Mouse (Mus musculus) forebrain, embryonic 10.5 days (tissue): ENCODE results near the gene Ccnt2. TPM values are rescaled to one million over a fixed set of nuclear protein-coding genes. Genes with fewer than 3 reads are reported as not detected.

Source experiments
- DNase-seq: peaks from one replicate; pipeline ENCODE4 v3.0.0-alpha.2; 2017; ENCODE audit warnings: low spot score; ENCODE audit errors: extremely low spot score
- H3K27ac ChIP-seq: fragments of 300-500 bp; sonication (generic); 2 replicates; pipeline ENCODE4 v1.5.1; 2016; ENCODE audit warnings: mild to moderate bottlenecking
- H3K27me3 ChIP-seq: fragments of 300-500 bp; sonication (generic); 2 replicates; pipeline ENCODE4 v1.6.1; 2016; ENCODE audit warnings: mild to moderate bottlenecking; ENCODE audit not compliant: poor library complexity, severe bottlenecking
- H3K36me3 ChIP-seq: fragments of 300-500 bp; sonication (generic); replicated peaks from 2 replicates; pipeline ENCODE4 v1.6.1; 2016; ENCODE audit warnings: mild to moderate bottlenecking, moderate library complexity
- H3K4me1 ChIP-seq: fragments of 300-500 bp; sonication (generic); 2 replicates; pipeline ENCODE4 v1.6.1; 2016
- H3K4me3 ChIP-seq: fragments of 300-500 bp; sonication (generic); 2 replicates; pipeline ENCODE4 v1.5.1; 2016; ENCODE audit warnings: mild to moderate bottlenecking, moderate library complexity
- H3K9me3 ChIP-seq: fragments of 300-500 bp; sonication (generic); 2 replicates; pipeline ENCODE4 v1.6.1; 2016; ENCODE audit warnings: mild to moderate bottlenecking, moderate library complexity
- WGBS: fragments of 180-500 bp; shearing (Covaris S2); methylation state at CpG from one replicate; pipeline ENCODE4 v1.1.7; 2016; 5-methylcytosine and 5-hydroxymethylcytosine counted together
- polyA plus RNA-seq: library from polyadenylated mRNA; unstranded; fragments of >200 nt; fragmentation: Nextera tagmentation; extraction: Ambion mirVana; gene quantifications from 2 replicates; pipeline ENCODE4 v1.2.1, GENCODE M21; 2016

Gene Ccnt2
- polyA plus RNA-seq, 1 experiment from 2014 or later = 98.2 TPM

DNA sequence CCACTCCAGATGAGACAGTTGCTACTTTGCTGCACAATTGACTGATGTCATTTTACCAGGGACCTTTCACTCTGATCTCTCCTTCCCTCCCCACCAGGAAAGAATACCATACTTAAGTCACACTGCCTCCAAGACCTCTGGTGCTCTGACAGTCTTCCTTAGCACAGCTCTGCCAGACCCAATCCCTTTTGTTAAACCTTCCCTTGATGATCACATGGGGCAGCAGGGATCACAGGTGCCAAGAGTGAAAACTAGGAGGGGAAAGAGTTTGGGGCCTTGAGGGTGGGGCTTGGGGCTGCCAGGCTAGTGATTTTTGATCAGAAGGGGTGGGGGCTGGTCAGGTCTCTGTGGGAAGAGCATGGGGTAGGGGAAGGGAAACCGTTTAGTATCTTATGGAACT lies 22.8 kb downstream of the Ccnt2 start:
- 75% methylated on average over 1 of the region's 1 CpGs for WGBS
- Histone ChIP-seq H3K27ac (no peak overlapping the region), H3K9me3 (no peaks in the 10 kb centered on the region), H3K36me3 (peaks cover 78% of the 10 kb centered on the region), H3K4me1 (no peaks in the 10 kb centered on the region), H3K27me3 (no peaks in the 10 kb centered on the region), H3K4me3 (no peak overlapping the region)
- DNase-seq = no peak

DNA sequence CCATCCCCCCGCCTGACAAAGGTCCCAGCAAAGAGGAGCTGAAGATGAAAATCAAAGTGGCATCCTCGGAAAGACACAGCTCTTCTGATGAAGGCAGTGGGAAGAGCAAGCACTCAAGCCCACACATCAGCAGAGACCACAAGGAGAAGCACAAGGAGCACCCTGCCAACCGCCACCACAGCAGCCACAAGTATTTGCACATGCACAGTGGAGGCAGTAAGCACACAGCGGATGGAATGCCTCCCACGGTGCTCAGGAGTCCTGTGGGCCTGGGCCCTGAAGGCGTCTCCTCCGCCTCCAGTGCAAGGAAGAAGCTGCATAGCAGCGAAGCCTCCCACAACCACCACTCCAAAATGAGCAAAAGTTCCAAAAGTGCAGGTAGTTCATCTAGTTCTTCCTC lies 29.0 kb downstream of the Ccnt2 start:
- 91% methylated on average over 8 of the region's 8 CpGs for WGBS
- DNase-seq = no peak
- Histone ChIP-seq H3K36me3 (peaks cover 81% of the 10 kb centered on the region), H3K4me3 (no peak overlapping the region), H3K9me3 (no peaks in the 10 kb centered on the region), H3K27me3 (no peaks in the 10 kb centered on the region), H3K27ac (no peak overlapping the region), H3K4me1 (no peaks in the 10 kb centered on the region)

DNA sequence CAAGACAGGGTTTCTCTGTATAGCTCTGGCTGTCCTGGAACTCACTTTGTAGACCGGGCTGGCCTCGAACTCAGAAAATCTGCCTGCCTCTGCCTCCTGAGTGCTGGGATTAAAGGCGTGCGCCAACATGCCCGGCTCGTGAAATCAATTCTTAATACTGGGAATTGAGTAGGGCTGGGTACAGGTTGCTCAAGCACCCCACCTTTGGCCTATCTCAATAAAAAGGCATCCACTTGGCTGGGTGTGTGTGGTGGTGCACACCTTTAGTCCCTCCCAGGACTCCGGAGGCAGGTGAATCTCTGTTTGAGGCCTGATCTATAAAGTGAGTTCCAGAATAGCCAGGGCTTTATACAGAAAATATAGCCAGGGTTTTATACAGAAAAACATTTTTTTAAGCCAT lies 34.7 kb downstream of the Ccnt2 start:
- 94% methylated on average over 7 of the region's 7 CpGs for WGBS
- DNase-seq = no peak

DNA sequence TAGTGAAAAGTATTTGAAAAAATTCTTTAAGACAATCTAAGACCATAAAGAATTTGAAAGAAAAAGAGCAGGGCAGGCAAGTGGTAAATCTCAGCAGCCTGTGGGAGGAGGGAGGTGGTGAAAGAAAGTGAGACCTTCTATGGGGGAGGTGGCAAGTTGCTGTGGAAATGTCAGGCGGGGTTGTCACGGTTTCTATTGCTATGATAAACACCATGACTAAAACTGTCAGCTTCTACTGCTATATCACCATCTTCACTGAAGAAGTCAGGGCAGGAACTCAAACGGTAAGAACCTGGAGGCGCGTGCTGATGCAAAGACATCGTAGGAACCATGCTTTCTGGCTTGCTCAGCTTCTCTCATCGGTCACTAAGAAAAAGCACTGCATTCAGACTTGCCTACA lies 39.0 kb downstream of the Ccnt2 start:
- H3K27ac ChIP-seq = no peak overlapping the region
- H3K27me3 ChIP-seq = no peaks in the 10 kb centered on the region
- H3K36me3 ChIP-seq = no peaks in the 10 kb centered on the region
- WGBS = 77% methylated on average over 7 of the region's 7 CpGs
- H3K4me3 ChIP-seq = no peak overlapping the region
- no peak for DNase-seq
- H3K9me3 ChIP-seq = no peaks in the 10 kb centered on the region
- no peaks in the 10 kb centered on the region for H3K4me1 ChIP-seq

More for the DNA sequence above, 34.7 kb downstream of the Ccnt2 start:
- Histone ChIP-seq H3K27ac (no peak overlapping the region), H3K36me3 (peaks cover 31% of the 10 kb centered on the region), H3K4me3 (no peak overlapping the region), H3K27me3 (no peaks in the 10 kb centered on the region), H3K4me1 (no peaks in the 10 kb centered on the region), H3K9me3 (no peaks in the 10 kb centered on the region)

DNA sequence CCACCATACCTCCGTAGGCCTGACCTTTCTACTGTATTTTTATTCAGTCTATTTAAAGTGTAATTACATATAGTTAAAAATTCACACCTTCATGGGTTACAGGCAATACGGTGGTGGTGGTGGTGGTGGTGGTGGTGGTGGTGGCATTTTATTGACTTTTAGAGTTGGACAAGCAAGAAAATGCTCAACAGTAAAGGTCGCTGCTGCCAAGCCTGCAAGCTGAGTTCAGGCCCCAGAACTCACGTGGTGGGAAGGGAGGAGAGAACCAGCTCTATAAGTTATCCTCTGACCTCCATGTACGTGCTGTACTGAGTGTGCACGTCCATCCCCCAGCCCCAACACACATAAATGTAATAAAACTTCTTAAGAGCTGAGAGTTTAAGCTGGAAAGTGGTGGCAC lies 42.4 kb downstream of the Ccnt2 start:
- 91% methylated on average over 6 of the region's 6 CpGs for WGBS
- DNase-seq = no peak
- no peaks in the 10 kb centered on the region for H3K36me3 ChIP-seq
- H3K4me1 ChIP-seq = no peaks in the 10 kb centered on the region
- H3K27me3 ChIP-seq = no peaks in the 10 kb centered on the region
- no peak overlapping the region for H3K27ac ChIP-seq
- H3K9me3 ChIP-seq = no peaks in the 10 kb centered on the region
- H3K4me3 ChIP-seq = no peak overlapping the region

DNA sequence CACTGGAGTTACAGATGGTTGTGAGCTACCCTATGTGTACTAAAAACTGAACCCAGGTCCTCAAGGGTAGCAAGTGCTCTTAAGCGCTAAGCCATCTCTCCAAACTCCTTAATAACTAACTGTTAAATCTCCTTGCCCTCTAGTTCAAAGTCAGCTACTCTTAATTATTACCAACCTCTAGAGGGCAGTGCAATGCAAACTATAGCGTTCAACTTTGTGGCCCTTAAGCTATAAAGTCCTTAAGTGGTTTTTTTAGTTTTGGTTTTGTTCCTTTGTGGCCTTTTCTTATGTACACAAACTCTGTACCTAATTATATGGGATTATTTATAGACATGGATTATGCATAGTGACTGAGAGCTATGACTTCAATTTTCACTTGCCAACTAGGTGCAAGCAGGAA lies 53.4 kb downstream of the Ccnt2 start:
- no peaks in the 10 kb centered on the region for H3K27me3 ChIP-seq
- no peaks in the 10 kb centered on the region for H3K9me3 ChIP-seq
- no peaks in the 10 kb centered on the region for H3K4me1 ChIP-seq
- WGBS = 25% methylated on average over 2 of the region's 2 CpGs
- no peak overlapping the region for H3K4me3 ChIP-seq
- no peak overlapping the region for H3K27ac ChIP-seq
- DNase-seq = no peak
- H3K36me3 ChIP-seq = no peaks in the 10 kb centered on the region

DNA sequence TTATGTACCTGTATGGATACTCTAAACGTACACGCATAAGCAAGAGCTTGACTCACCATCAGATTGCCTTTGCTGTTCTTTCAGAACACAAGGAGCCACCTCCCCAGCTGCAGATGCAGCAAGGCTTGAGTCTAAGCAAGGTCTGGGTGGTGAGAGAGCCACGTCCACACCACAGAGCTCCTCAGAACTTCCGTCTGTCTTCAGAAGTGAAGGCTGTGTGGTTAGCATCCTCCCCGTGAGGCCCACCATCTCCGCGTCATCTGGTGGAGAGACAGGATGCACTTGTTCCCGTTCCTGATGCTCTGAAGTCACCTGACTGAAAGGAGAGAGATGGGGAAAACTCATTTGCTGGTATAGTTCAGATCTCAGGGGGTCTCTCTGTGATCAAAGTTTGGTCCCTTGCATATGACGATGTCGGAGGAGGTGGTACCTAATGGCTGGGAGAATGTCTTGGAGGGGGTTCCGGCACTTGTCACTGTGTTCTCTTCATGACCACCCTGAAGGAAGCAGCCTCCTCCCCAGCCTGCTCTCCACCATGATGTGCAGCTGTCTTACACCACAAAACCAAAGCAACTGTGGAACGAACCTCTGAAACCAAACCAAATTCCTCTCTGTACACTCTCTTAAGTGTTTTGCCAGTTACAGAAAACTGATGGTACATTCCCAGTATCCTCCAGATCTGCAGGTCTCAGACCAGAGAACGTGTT lies 56.4 kb downstream of the Ccnt2 start:
- Histone ChIP-seq H3K9me3 (no peaks in the 10 kb centered on the region), H3K27ac (no peak overlapping the region), H3K36me3 (no peaks in the 10 kb centered on the region), H3K27me3 (no peaks in the 10 kb centered on the region), H3K4me3 (no peak overlapping the region), H3K4me1 (no peaks in the 10 kb centered on the region)
- no peak for DNase-seq
- WGBS = 92% methylated on average over 13 of the region's 13 CpGs

DNA sequence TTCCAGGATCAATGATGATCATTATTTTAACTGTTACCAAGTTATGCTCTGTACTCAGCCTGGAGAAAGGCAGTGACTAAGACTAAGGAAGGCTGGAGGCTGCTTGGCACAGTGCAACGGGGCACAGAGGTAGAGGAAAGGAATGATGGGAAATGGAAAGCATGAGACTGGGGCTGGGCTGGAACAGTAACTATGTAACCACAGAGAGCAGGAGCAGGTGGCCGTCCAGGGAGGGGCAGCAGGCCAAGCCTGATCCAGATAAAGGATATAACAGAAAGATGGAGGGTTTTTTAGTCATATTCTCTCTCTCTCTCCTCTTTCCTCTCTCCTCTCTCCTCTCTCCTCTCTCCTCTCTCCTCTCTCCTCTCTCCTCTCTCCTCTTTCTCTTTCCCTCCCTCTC lies 59.8 kb downstream of the Ccnt2 start:
- no peak overlapping the region for H3K4me3 ChIP-seq
- no peaks in the 10 kb centered on the region for H3K9me3 ChIP-seq
- H3K36me3 ChIP-seq = no peaks in the 10 kb centered on the region
- no peak overlapping the region for H3K27ac ChIP-seq
- no peaks in the 10 kb centered on the region for H3K4me1 ChIP-seq
- DNase-seq = no peak
- no peaks in the 10 kb centered on the region for H3K27me3 ChIP-seq
- 73% methylated on average over 2 of the region's 2 CpGs for WGBS

DNA sequence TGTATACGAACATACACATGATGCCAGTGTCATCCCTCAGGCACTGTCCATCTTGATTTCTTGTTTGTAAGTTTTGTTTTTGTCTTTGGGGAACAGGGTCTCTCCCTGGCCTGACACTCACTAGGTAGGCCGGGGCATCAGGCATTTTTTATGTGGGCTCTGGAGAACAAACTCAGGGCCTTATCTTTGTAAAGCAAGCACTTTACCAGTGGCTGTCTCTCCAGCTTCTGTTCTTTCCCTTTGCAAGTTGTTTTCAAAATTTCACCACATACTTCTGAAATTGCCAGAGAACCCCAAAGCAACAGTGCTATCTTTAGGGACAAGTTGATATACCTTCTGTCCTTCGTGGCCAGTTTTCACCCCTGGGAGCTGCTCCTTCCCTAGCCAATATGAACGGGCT lies 60.2 kb downstream of the Ccnt2 start:
- Histone ChIP-seq H3K27ac (no peak overlapping the region), H3K4me3 (no peak overlapping the region), H3K36me3 (no peaks in the 10 kb centered on the region), H3K9me3 (no peaks in the 10 kb centered on the region), H3K27me3 (no peaks in the 10 kb centered on the region), H3K4me1 (no peaks in the 10 kb centered on the region)
- 73% methylated on average over 4 of the region's 4 CpGs for whole genome bisulfite sequencing
- no peak for DNase-seq

DNA sequence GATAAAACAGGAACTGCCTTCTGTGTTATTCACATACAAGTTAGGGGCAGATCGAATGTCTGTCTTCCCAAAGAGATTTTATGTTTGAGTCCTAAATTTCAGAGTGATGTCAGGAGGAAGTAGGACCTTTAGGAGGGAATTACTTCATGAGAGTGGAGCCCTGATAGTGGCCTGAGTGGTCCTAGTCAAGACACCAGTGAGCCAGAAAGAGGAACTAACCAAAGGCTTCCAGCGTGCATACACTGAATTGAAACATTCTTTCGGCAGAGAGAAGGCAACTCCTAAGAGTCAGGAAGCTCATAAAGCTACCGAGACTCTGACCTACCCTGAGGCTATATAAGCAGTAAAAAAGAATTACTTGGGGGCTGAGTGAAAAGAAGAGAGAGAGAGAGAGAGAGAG lies 62.7 kb downstream of the Ccnt2 start:
- DNase-seq = no peak
- no peak overlapping the region for H3K27ac ChIP-seq
- no peak overlapping the region for H3K4me3 ChIP-seq
- H3K9me3 ChIP-seq = no peaks in the 10 kb centered on the region
- H3K36me3 ChIP-seq = no peaks in the 10 kb centered on the region
- no peaks in the 10 kb centered on the region for H3K27me3 ChIP-seq
- 71% methylated on average over 4 of the region's 4 CpGs for WGBS
- H3K4me1 ChIP-seq = no peaks in the 10 kb centered on the region

DNA sequence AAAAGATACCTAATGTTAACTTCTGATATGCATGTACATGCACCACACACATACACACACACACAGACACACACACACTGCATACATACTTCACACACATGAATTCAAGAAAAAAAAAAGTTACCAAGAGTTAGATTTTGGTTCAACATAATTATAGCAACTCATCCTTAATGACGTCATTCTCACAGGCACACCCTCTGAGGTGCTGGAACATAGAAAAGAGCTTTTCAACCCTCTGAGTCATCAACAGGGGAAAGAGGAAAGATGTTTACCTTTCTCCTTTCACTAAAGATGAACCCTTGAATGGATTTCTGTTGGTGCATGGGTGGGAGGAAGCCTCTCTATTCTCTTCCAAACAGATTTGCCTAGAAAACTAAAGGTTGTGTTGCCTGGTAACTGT lies 64.6 kb downstream of the Ccnt2 start:
- Histone ChIP-seq H3K27ac (no peak overlapping the region), H3K36me3 (no peaks in the 10 kb centered on the region), H3K4me3 (no peak overlapping the region), H3K4me1 (no peaks in the 10 kb centered on the region), H3K27me3 (no peaks in the 10 kb centered on the region), H3K9me3 (no peaks in the 10 kb centered on the region)
- WGBS = 87% methylated on average over 1 of the region's 1 CpGs
- no peak for DNase-seq

DNA sequence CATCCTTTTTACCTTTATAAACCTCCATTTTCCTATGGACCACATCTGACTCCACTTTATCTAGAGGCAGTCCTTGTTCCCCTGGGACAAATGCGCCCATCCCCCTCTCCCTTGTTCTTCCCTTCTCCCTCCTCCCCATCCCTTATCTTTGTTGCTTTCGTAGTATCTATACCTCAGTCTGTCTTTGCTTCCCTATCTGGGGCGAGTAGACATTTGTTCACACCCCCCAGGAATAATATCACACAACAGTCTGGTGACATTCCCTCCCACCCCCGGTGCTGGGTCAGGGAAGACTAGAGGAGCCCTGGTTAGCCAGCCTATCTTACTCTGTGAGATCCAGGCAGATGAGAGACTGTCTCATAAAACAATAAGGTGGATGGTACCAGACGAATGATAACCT lies 71.5 kb downstream of the Ccnt2 start:
- WGBS = 80% methylated on average over 5 of the region's 5 CpGs
- H3K9me3 ChIP-seq = no peaks in the 10 kb centered on the region
- H3K27ac ChIP-seq = no peak overlapping the region
- no peaks in the 10 kb centered on the region for H3K27me3 ChIP-seq
- H3K4me3 ChIP-seq = no peak overlapping the region
- DNase-seq = no peak
- H3K36me3 ChIP-seq = no peaks in the 10 kb centered on the region
- H3K4me1 ChIP-seq = no peaks in the 10 kb centered on the region

DNA sequence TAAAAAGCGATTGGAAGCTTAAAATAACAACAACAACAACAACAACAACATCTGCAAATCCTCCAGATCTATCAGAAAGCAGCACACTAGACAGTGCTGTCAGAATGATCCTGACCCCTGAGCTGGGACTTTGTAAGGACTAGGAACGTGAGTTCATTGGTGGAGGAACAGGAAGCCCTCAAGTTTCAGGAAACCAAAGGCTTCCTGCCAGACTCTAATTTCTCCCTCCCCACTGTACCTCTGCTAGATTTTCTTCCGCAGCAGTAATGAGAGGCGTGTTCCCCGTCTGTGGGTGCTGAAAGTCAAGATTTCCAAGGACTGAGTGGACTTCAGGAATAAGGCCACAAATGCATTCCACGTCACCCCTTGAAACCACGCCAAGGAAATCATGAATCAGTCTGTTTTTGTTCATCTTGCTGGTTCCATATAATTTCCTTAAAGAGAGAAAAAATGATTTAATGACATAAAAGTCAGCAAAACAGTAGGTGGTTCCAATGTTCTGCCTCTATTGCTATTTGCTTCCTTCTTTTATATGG lies 76.2 kb downstream of the Ccnt2 start:
- H3K36me3 ChIP-seq = no peaks in the 10 kb centered on the region
- peaks cover 13% of the 10 kb centered on the region for H3K9me3 ChIP-seq
- no peaks in the 10 kb centered on the region for H3K27me3 ChIP-seq
- WGBS = 90% methylated on average over 7 of the region's 7 CpGs
- H3K4me3 ChIP-seq = no peak overlapping the region
- H3K27ac ChIP-seq = no peak overlapping the region
- DNase-seq = no peak
- H3K4me1 ChIP-seq = no peaks in the 10 kb centered on the region
